Mouse (Mus musculus) forebrain, embryonic 12.5 days (tissue): ENCODE data around the gene Fndc8. TPM values are rescaled to one million over a fixed set of nuclear protein-coding genes. Genes with fewer than 3 reads are reported as not detected.

Source experiments
- polyA plus RNA-seq: library from polyadenylated mRNA; unstranded; fragments of >200 nt; fragmentation: Nextera tagmentation; extraction: Ambion mirVana; gene quantifications from 2 replicates; pipeline ENCODE4 v1.2.1, GENCODE M21; 2016

Fndc8 gene
- polyA plus RNA-seq, 1 experiment from 2014 or later: 0.40 TPM

Other genes starting within 250 kb of the Fndc8 start
- 0.38 and 0.42 TPM in 2 replicates for gene Cct6b, start 127.8 kb upstream of the Fndc8 start, polyA plus RNA-seq
- 37.8 and 38.5 TPM in 2 replicates for gene Zfp830, start 127.8 kb upstream of the Fndc8 start, polyA plus RNA-seq
- 53.6 and 57.8 TPM in 2 replicates for gene Lig3, start 111.0 kb upstream of the Fndc8 start, polyA plus RNA-seq
- 16.6 and 19.1 TPM in 2 replicates for gene Rffl, start 20.9 kb upstream of the Fndc8 start, polyA plus RNA-seq
- 12.6 and 14.2 TPM in 2 replicates for gene Rad51d, start 1.5 kb upstream of the Fndc8 start, polyA plus RNA-seq
- 32.3 and 37.3 TPM in 2 replicates for gene Nle1, start 16.3 kb downstream of the Fndc8 start, polyA plus RNA-seq
- gene Unc45b, start 18.4 kb downstream of the Fndc8 start, polyA plus RNA-seq: 1.0 and 1.3 TPM in 2 replicates
- 0.38 and 0.89 TPM in 2 replicates for gene Slfn5, start 59.2 kb downstream of the Fndc8 start, polyA plus RNA-seq
- gene Slfn9, start 99.7 kb downstream of the Fndc8 start, polyA plus RNA-seq: 12.6 and 13.4 TPM in 2 replicates
- gene Slfn8, start 128.7 kb downstream of the Fndc8 start, polyA plus RNA-seq: 0.21 and 0.37 TPM in 2 replicates
- gene Slfn2, start 173.0 kb downstream of the Fndc8 start, polyA plus RNA-seq: 0.96 and 1.2 TPM in 2 replicates
- not detected in 2 replicates for gene Slfn1, start 224.7 kb downstream of the Fndc8 start, polyA plus RNA-seq